8 mouse cellular contexts compared by ENCODE assay signal in the genomic region with DNA sequence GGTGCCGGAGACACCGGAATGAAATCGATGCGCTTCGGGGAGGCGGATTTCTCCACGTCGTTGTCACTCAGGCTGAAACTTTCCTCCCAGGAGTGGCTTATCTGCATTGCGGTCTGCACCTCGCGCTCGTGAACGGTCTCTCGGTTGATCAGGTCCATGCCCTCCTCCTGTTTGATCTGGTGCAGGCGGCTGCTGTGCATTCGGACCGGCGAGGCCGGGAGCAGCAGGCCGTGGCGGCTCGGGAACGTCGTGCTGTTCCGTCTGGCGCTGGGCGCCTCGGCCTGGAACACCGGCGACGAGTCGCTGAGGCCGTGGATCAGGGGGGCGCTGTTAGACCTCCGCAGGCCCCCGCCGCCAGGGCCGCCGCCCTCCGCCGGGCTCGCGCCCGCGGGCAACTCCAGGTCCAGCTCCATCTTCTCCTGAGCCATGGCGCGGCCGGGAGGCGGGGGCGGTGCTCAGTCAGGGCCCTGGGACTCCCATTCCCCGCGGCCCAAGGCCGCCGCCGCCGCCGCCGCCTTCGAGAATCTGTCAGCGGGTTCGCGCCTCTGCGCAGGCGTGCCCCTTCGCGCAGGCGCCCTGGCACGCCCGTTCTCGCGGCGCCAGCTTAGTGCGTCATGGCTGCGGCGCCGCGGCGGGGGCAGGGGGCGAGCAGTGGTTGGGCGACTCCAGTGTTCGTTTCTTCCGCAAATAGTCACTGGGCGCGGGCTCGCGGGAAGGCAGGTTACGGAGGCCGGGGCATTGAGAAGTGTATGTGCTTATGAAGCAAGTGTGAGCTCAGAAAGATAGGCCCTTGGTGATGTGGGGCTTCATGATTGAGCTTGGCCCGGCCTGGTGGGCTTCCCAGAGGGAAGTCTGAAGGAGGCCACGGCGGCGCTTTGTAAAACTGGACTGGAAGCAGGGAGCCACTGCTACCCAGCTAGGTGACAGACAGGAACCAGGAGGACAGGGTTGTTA. TPM values are rescaled to one million over a fixed set of nuclear protein-coding genes. Genes with fewer than 3 reads are reported as not detected.
DNase-seq lines count a peak whose midpoint lies in the region; ATAC-seq and TF ChIP-seq lines count a peak whose summit lies in the region.

A gene (minus strand): TSS at position 428 of the 954 bp plus-strand sequence.

- under 1% methylated on average over 91 of the region's 92 CpGs for WGBS in forebrain, embryonic 15.5 days
- under 1% methylated on average over 92 of the region's 92 CpGs for WGBS in lung, adult 2 months

- peaks cover 35% of the 10 kb centered on the region for H3K4me1 ChIP-seq in forebrain, embryonic 15.5 days
- H3K4me1 ChIP-seq in lung, adult 2 months (ENCODE audit: control insufficient read depth, insufficient read depth, low read length): no peaks in the 10 kb centered on the region

- peak; percentile 88 for DNase-seq in ES-CJ7 (ENCODE audit: low read depth, low spot score)
- peak; percentile 89 for DNase-seq in cerebellum, adult 11 months
- peak; percentile 84 for DNase-seq in heart, postnatal 25 days (ENCODE audit: low spot score)
- peak; percentile 84 to 89 for DNase-seq in layer of hippocampus, adult 18-20 months (ENCODE audit: low spot score in 2 of 2)
- DNase-seq in lung, adult 2 months: peak; percentile 87
- peak; percentile 83 for DNase-seq in thymus, adult 18-20 months

- peak within 1 kb of the TSS; percentile 75 for H3K4me3 ChIP-seq in forebrain, embryonic 15.5 days
- peak within 1 kb of the TSS; percentile 88 for H3K4me3 ChIP-seq in lung, adult 2 months (replicated peaks; ENCODE audit: extremely low read depth, low read depth, low read length)

- no peaks in the 10 kb centered on the region for H3K9me3 ChIP-seq in forebrain, embryonic 15.5 days

- peak; percentile 98 for ATAC-seq in forebrain, embryonic 15.5 days (replicated peaks)
- ATAC-seq in neutrophil, adult 5-6 weeks (ENCODE audit: extremely low read depth, insufficient number of reproducible peaks, low FRiP score, poor library complexity, severe bottlenecking): peak; percentile 91

- peak within 1 kb of the TSS; percentile 85 for H3K9ac ChIP-seq in forebrain, embryonic 15.5 days (replicated peaks)

- no peak for TF ChIP-seq CTCF in lung, adult 2 months (IDR thresholded peaks at IDR 0.05; ENCODE audit: insufficient read depth, low read length)

- TF ChIP-seq POLR2A in lung, adult 2 months (IDR thresholded peaks at IDR 0.05; ENCODE audit: borderline replicate concordance, extremely low read depth, low read depth, low read length): peak; percentile 70; the same call in 1 of the 2 replicates

- H3K27me3 ChIP-seq in forebrain, embryonic 15.5 days: no peaks in the 10 kb centered on the region

- H3K4me2 ChIP-seq in forebrain, embryonic 15.5 days (replicated peaks): peak within 1 kb of the TSS; percentile 85

- H3K36me3 ChIP-seq in forebrain, embryonic 15.5 days: no peaks in the 10 kb centered on the region

- H3K27ac ChIP-seq in forebrain, embryonic 15.5 days (replicated peaks): peak within 1 kb of the TSS; percentile 96

- intact Hi-C loops in heart, postnatal 25 days (cut with DNase I): loop anchor here (2.0 to 5.0 kb wide), 2 partner anchors 78 to 175 kb away; a partner anchor contains a TSS

RNA-seq across cellular contexts. Expression of the gene that starts here (rescaled TPM):
- 57.7 and 59.6 TPM in 2 replicates for polyA plus RNA-seq in forebrain, embryonic 15.5 days (2015; fragmentation: Nextera tagmentation; extraction: Ambion mirVana)
- 10 to 100 TPM; 19.9 to 20.9 TPM for total RNA-seq in heart, postnatal 25 days (2021)
- total RNA-seq in layer of hippocampus, adult 18-20 months (2021): 10 to 100 TPM; 27.2 to 28.9 TPM
- 28.4 and 33.3 TPM in 2 replicates for polyA plus RNA-seq in lung, adult 2 months (2012; rRNA removed)
- 41.4 and 44.2 TPM in 2 replicates for total RNA-seq in neutrophil, adult 5-6 weeks (2017)

Comparison
In these comparisons a context has a peak if more than half of its experiments do, and no peak if none do; other contexts are left out.
1. Peak in every context shown above with its lines: DNase-seq, ATAC-seq, H3K4me3 ChIP-seq and H3K27ac ChIP-seq.